Mouse (Mus musculus): ENCODE data around the gene Heatr5a. TPM values are rescaled to one million over a fixed set of nuclear protein-coding genes. Genes with fewer than 3 reads are reported as not detected.

Gene Heatr5a
- polyA plus RNA-seq, 1 experiment from 2014 or later: 19.2 TPM

GRCm38 (mm10) chr12:51865790-51866179, 105.3 kb downstream of the Heatr5a start:
- Histone ChIP-seq H3K9me3 (ENCODE audit: low read depth, low read length) (no peaks in the 10 kb centered on the region), H3K27ac (ENCODE audit: low read depth) (peak overlapping the region; percentile 24; the same call in 1 of the 2 replicates), H3K27me3 (ENCODE audit: insufficient read depth, low read length) (no peaks in the 10 kb centered on the region), H3K4me2 (no peak overlapping the region), H3K9ac (no peak overlapping the region), H3K4me1 (ENCODE audit: insufficient read depth) (peaks cover 7% of the 10 kb centered on the region), H3K36me3 (ENCODE audit: insufficient read depth) (no peaks in the 10 kb centered on the region), H3K4me3 (ENCODE audit: low read depth, low read length) (no peak overlapping the region)
- no peak for TF ChIP-seq CTCF (IDR thresholded peaks at IDR 0.05; ENCODE audit: low read depth)
- WGBS: 46% methylated on average over 4 of the region's 4 CpGs
- ATAC-seq (ENCODE audit: insufficient read depth): peak; percentile 71
- DNase-seq: peak; percentile 29

GRCm38 (mm10) chr12:51865061-51865789, 105.9 kb downstream of the Heatr5a start:
- Histone ChIP-seq H3K4me1 (ENCODE audit: insufficient read depth) (peaks cover 7% of the 10 kb centered on the region), H3K27ac (ENCODE audit: low read depth) (no peak overlapping the region), H3K36me3 (ENCODE audit: insufficient read depth) (no peaks in the 10 kb centered on the region), H3K27me3 (ENCODE audit: insufficient read depth, low read length) (no peaks in the 10 kb centered on the region), H3K4me2 (no peak overlapping the region), H3K4me3 (ENCODE audit: low read depth, low read length) (no peak overlapping the region), H3K9ac (no peak overlapping the region), H3K9me3 (ENCODE audit: low read depth, low read length) (no peaks in the 10 kb centered on the region)
- ATAC-seq (ENCODE audit: insufficient read depth) (no peak), DNase-seq (no peak)
- WGBS: 54% methylated on average over 9 of the region's 9 CpGs
- no peak for TF ChIP-seq CTCF (IDR thresholded peaks at IDR 0.05; ENCODE audit: low read depth)

GRCm38 (mm10) chr12:51863116-51864002, 107.8 kb downstream of the Heatr5a start:
- Histone ChIP-seq H3K4me3 (ENCODE audit: low read depth, low read length) (no peak overlapping the region), H3K4me2 (no peak overlapping the region), H3K4me1 (ENCODE audit: insufficient read depth) (peaks cover 7% of the 10 kb centered on the region), H3K27me3 (ENCODE audit: insufficient read depth, low read length) (no peaks in the 10 kb centered on the region), H3K9me3 (ENCODE audit: low read depth, low read length) (no peaks in the 10 kb centered on the region), H3K27ac (ENCODE audit: low read depth) (no peak overlapping the region), H3K9ac (no peak overlapping the region), H3K36me3 (ENCODE audit: insufficient read depth) (no peaks in the 10 kb centered on the region)
- WGBS: 78% methylated on average over 14 of the region's 14 CpGs
- no peak for ATAC-seq (ENCODE audit: insufficient read depth)
- peak; percentile 43 for DNase-seq
- TF ChIP-seq CTCF (IDR thresholded peaks at IDR 0.05; ENCODE audit: low read depth): no peak

- no peaks in the 10 kb centered on the region for H3K27me3 ChIP-seq (ENCODE audit: insufficient read depth, low read length)
- no peaks in the 10 kb centered on the region for H3K9me3 ChIP-seq (ENCODE audit: low read depth, low read length)
- H3K36me3 ChIP-seq (ENCODE audit: insufficient read depth): no peaks in the 10 kb centered on the region
- no peak overlapping the region for H3K4me3 ChIP-seq (ENCODE audit: low read depth, low read length)
- H3K4me2 ChIP-seq: no peak overlapping the region
- H3K9ac ChIP-seq: no peak overlapping the region
- H3K4me1 ChIP-seq (ENCODE audit: insufficient read depth): no peaks in the 10 kb centered on the region
- WGBS: 74% methylated on average over 13 of the region's 13 CpGs
- no peak for DNase-seq
- no peak for ATAC-seq (ENCODE audit: insufficient read depth)
- H3K27ac ChIP-seq (ENCODE audit: low read depth): no peak overlapping the region
- no peak for TF ChIP-seq CTCF (IDR thresholded peaks at IDR 0.05; ENCODE audit: low read depth)
Observed at GRCm38 (mm10) chr12:51858134-51859028, 112.7 kb downstream of the Heatr5a start.

- ATAC-seq (ENCODE audit: insufficient read depth) (no peak), DNase-seq (no peak)
- H3K4me2 ChIP-seq: no peak overlapping the region
- no peak for TF ChIP-seq CTCF (IDR thresholded peaks at IDR 0.05; ENCODE audit: low read depth)
- no peaks in the 10 kb centered on the region for H3K36me3 ChIP-seq (ENCODE audit: insufficient read depth)
- H3K27me3 ChIP-seq (ENCODE audit: insufficient read depth, low read length): no peaks in the 10 kb centered on the region
- H3K27ac ChIP-seq (ENCODE audit: low read depth): no peak overlapping the region
- no peaks in the 10 kb centered on the region for H3K4me1 ChIP-seq (ENCODE audit: insufficient read depth)
- no peaks in the 10 kb centered on the region for H3K9me3 ChIP-seq (ENCODE audit: low read depth, low read length)
- H3K9ac ChIP-seq: no peak overlapping the region
- H3K4me3 ChIP-seq (ENCODE audit: low read depth, low read length): no peak overlapping the region
- 75% methylated on average over 8 of the region's 8 CpGs for WGBS
Observed at GRCm38 (mm10) chr12:51856768-51857295, 114.3 kb downstream of the Heatr5a start.

GRCm38 (mm10) chr12:51855872-51856271, 115.2 kb downstream of the Heatr5a start:
- no peaks in the 10 kb centered on the region for H3K27me3 ChIP-seq (ENCODE audit: insufficient read depth, low read length)
- H3K36me3 ChIP-seq (ENCODE audit: insufficient read depth): no peaks in the 10 kb centered on the region
- H3K4me3 ChIP-seq (ENCODE audit: low read depth, low read length): no peak overlapping the region
- H3K4me1 ChIP-seq (ENCODE audit: insufficient read depth): no peaks in the 10 kb centered on the region
- ATAC-seq (ENCODE audit: insufficient read depth) (no peak), DNase-seq (no peak)
- H3K4me2 ChIP-seq: no peak overlapping the region
- 77% methylated on average over 2 of the region's 2 CpGs for WGBS
- H3K27ac ChIP-seq (ENCODE audit: low read depth): no peak overlapping the region
- H3K9ac ChIP-seq: no peak overlapping the region
- TF ChIP-seq CTCF (IDR thresholded peaks at IDR 0.05; ENCODE audit: low read depth): no peak
- no peaks in the 10 kb centered on the region for H3K9me3 ChIP-seq (ENCODE audit: low read depth, low read length)

Data from lung, embryonic 14.5 days (tissue).